Comparison of ENCODE assay signal across 21 mouse cellular contexts in the genomic region with DNA sequence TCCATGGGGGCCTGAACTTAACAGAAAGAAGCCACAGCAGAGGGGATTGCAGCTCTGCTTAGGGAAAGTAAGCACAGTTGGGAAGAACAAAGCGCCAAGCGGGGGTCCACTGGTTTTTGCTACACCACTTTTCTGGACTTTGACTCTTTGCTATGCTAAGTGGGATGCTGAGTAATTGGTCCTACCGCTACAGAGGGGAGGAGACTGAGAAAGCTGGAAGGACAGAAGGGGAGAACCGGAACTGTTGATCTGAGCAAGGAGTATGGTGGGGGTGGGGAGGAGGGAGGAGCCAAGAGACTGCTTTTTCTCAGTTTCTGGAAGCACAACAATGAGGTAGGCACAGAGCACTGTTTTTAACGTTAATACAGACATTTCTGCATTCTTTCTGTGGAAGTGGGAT.
"Had no signal": no experiment of that assay in that cellular context is flagged by ENCODE, and none has a peak within 500 bp of the region (broad histone marks: within the 10 kb centered on the region; RNA-seq: fewer than 3 reads in every experiment).

No protein-coding gene starts in this region.

- H3K27me3 ChIP-seq: limb, embryonic 15.5 days; neural tube, embryonic 13.5 days had no signal

- H3K27ac ChIP-seq: kidney, postnatal 0 days; layer of hippocampus, adult 2 months; left cerebral cortex, adult 2 months; limb, embryonic 12.5 days; limb, embryonic 15.5 days; liver, embryonic 14.5 days; macrophage; neural tube, embryonic 13.5 days had no signal

- H3K4me2 ChIP-seq: limb, embryonic 12.5 days; limb, embryonic 15.5 days; liver, embryonic 11.5 days; lung, embryonic 14.5 days; neural tube, embryonic 13.5 days had no signal

- DNase-seq: kidney, adult 2 months; kidney, postnatal 25 days; layer of hippocampus, postnatal 36 days; left cerebral cortex, postnatal 4 days; liver, postnatal 0 days; lung, embryonic 14.5 days; retina, postnatal 1 day; thymus, adult 18-20 months; thymus, postnatal 36 days had no signal

- ATAC-seq: liver, postnatal 0 days; lung, postnatal 0 days; midbrain, embryonic 16.5 days had no signal

- H3K9me3 ChIP-seq: limb, embryonic 12.5 days; limb, embryonic 15.5 days; neural tube, embryonic 13.5 days had no signal

- H3K36me3 ChIP-seq: limb, embryonic 12.5 days; limb, embryonic 15.5 days; neural tube, embryonic 13.5 days had no signal

- H3K4me3 ChIP-seq: layer of hippocampus, adult 2 months; left cerebral cortex, adult 2 months; limb, embryonic 12.5 days; limb, embryonic 15.5 days; myocyte; neural tube, embryonic 13.5 days had no signal

- H3K9ac ChIP-seq: limb, embryonic 12.5 days; limb, embryonic 15.5 days; liver, embryonic 14.5 days; liver, postnatal 0 days; lung, embryonic 14.5 days; neural tube, embryonic 13.5 days had no signal

- H3K4me1 ChIP-seq: limb, embryonic 12.5 days; limb, embryonic 15.5 days had no signal
